Mouse (Mus musculus) cerebellum, postnatal 4 days (tissue): Measurements from ENCODE around the gene Gm1123.

ENCODE experiments used
- DNase-seq, 2 experiments: peaks; one replicate each; pipeline ENCODE4 v3.0.0; 2022; ENCODE audit warnings: low spot score in 2 of 2, mixed read lengths in 1 of 2

Gene Gm1123

DNA sequence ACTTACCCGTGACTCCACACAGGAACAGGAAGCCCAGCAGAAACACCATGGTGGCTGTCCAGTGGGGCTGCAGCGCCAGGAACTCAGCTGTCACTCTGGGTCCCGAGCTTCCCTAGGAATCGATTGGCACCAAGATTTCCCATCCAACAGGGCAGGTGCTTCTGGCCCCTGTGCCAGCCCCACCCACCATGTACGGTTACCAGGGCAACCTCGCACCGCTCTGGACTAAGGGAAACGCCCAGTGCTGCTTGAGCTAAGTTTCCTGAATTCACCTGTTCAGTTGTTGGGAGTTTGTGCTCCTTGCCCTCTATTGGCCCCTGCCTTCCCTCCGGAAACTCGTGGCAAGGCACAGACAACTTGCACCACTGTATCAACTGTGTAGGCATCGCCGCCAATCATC, at the start of gene Gm1123:
Gm1123 (minus strand) TSS at position 141 of the 400 bp plus-strand sequence.
- DNase-seq, result no peak

GRCm38 (mm10) chr9:99081718-99082117, 46.2 kb upstream of the Gm1123 start:
- no peak for DNase-seq

- no peak for DNase-seq
Measured at GRCm38 (mm10) chr9:99081308-99081707, 45.8 kb upstream of the Gm1123 start.

GRCm38 (mm10) chr9:99080657-99081056, 45.1 kb upstream of the Gm1123 start:
- no peak for DNase-seq

- no peak for DNase-seq
Measured at GRCm38 (mm10) chr9:99074462-99074861, 38.9 kb upstream of the Gm1123 start.

DNA sequence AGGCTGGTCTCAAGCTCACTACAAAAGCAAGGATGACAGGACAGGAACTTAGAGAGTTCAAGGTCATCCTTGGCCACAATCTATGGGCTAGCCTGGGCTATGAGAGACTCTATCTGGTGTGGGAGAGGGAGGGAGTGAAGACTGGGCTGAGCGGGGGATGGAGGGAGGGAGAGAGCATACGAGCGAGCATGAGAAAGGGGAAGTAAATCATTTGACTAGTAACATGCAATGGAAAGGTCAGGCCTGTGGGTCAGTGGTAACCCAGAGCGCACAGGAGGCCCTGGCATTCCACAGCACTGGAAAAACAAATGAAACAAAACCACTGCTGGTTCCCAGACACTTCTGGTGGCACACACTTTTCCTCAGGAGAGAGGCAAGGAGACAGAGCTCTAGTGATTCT, 37.0 kb upstream of the Gm1123 start:
- no peak for DNase-seq

- DNase-seq, result no peak
Measured at GRCm38 (mm10) chr9:99065311-99065710, 29.8 kb upstream of the Gm1123 start.

- no peak for DNase-seq
Measured at GRCm38 (mm10) chr9:99064216-99064615, 28.7 kb upstream of the Gm1123 start.

DNA sequence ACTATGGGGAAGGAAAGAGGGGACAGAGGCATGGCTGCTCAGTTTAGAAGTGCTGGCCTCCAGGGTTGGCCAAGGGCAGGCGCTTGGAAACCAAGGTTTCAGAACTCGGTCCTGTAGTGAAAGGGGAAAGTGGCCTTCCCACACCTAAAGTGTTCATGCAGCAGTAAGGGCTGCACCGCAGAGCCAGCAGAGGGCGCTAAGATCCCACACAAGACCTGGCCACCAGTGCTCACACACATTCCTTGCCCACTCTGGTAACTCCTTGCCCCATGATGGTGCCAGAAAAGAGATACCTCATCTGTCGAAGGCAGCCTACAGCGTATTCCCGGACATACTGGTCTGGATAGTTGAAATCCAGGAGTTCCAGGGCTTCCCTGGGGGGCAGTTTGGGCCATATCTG, 27.0 kb upstream of the Gm1123 start:
- DNase-seq, result peak; percentile 65 to 83

DNA sequence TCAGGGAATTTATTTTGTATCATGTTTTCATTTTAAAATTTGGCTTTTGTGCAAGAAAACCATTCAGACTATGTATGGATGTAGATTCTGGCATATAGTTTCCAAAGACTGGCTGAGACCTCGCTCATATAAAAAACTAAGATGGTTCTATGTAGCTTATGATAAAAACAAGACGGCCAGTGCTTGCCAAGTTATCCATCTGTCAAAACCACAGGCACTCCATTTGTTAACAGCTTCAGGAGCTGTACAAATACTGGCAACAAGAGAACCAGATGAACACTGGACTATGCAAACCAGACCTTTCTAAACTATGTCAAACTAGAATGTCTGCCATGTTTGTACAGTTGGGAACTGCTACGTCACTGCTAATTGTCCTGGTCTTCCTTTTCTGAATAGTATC, 22.2 kb upstream of the Gm1123 start:
- no peak for DNase-seq

DNA sequence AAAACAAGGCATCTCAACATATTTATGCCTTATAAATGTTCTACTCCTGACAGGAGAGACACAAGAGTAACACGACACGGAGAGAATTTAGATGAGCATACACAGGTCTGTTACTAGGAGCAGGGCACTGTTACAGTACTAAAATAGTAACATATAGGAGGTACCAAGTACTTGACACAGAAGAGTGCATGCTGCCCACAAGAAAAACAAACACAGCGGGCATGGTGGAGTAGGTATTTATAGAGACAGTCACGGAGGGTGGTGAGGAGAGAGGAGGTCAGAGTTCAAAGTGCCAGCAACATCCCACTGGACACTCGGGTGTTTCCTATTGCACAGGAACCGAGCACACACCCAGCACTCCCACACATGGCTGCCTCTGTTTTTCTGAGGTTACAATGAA, 14.2 kb upstream of the Gm1123 start:
- DNase-seq, result no peak

DNA sequence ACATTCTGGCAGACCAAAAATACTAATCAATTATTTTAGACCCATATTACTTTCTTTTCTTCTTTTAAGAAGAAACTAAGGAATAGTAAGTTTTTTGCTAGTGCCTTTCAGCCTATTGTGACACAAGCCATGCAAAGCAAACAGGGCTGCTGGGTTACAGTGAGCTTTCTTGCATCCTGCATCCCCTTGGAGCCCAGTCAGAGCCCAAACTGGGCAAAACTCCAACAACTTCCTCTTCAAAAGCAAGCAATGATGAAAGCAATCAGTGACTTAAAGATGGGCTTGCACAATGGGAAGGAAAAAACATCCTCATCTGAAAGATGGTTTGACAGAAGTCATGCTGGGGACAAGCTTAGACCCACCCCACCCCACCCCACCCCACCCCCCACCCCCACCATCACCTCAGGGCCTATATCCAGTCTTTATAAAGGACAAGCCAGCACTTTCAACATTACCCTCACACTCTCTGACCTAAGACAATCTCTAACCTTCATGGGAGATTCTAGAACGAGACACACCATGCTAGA, 13.3 kb upstream of the Gm1123 start:
- DNase-seq, result no peak

DNA sequence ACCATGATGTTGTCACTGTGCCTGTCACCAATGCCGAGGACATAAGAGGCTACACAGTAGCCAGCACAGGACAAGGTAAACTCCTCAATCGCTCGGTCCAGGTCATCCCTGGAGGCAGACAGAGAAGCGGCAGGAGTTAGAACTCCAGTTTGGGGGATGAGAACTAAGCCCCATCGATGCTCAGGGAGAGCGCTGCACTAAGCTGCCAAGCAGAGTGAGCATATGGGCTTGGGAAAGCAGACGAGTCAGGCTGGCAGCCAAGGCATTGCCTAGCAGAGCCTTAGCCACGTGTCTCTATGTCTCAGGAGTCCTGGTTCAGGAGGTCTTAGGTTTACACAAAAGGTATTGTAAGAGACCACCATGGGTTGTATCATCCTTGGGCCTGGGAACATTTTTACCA, 9.2 kb upstream of the Gm1123 start:
- DNase-seq, result no peak

- no peak for DNase-seq
Measured at GRCm38 (mm10) chr9:99042641-99043040, 7.1 kb upstream of the Gm1123 start.

- no peak for DNase-seq
Measured at GRCm38 (mm10) chr9:99041994-99042393, 6.5 kb upstream of the Gm1123 start.

GRCm38 (mm10) chr9:99034111-99034510, 1.4 kb downstream of the Gm1123 start:
- no peak for DNase-seq

GRCm38 (mm10) chr9:99032031-99032430, 3.5 kb downstream of the Gm1123 start:
- DNase-seq, result no peak

DNA sequence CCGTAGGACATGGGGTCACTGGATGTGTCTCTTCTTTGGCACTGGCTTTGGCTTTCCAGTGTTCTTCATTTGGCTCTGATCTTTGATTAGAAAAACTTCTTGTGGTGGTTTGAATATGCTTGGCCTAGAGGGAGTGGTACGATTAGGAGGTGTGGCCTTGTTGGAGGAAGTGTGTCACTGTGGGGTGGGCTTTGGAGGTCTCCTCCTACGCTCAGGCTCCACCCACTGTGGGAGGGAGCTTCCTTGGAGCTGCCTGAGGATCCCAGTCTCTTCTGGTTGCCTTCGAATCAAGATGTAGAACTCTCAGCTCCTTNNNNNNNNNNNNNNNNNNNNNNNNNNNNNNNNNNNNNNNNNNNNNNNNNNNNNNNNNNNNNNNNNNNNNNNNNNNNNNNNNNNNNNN, 13.8 kb downstream of the Gm1123 start:
- DNase-seq, result no peak

- no peak for DNase-seq
Measured at GRCm38 (mm10) chr9:99021166-99021565, 14.3 kb downstream of the Gm1123 start.

DNA sequence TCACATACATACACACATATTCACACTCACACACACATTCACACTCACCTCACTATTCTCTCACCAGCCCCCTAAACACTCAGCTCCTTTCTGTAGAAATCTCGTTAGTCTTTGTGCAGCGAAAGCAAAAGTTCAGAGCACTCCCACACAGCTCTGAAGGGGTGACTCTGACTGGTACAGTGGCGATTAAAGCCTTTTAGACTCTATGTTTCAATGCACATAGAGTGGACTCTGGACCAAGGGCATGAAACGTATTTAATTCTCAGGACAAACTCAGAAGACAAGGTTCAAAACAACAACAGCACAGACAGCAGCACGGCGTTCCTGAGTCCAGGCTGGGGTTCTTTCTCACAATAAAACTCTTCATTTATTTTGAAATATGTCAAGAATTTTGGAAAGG, 17.8 kb downstream of the Gm1123 start:
- DNase-seq, result no peak

GRCm38 (mm10) chr9:99016759-99017158, 18.8 kb downstream of the Gm1123 start:
- DNase-seq, result no peak

- no peak for DNase-seq
Measured at GRCm38 (mm10) chr9:99016301-99016700, 19.2 kb downstream of the Gm1123 start.

- no peak for DNase-seq
Measured at GRCm38 (mm10) chr9:99009898-99010199, 25.7 kb downstream of the Gm1123 start.

GRCm38 (mm10) chr9:99009069-99009897, 26.2 kb downstream of the Gm1123 start:
- no peak for DNase-seq
